Mouse (Mus musculus) Patski (cell line): ENCODE measurements at regions not wholly inside any gene's neighbourhood (a gene's known extent, or its start where the extent isn't known, plus 50 kb on each side); places are given as distances from the start of the nearest gene placed in this dataset.

Experiments
- ATAC-seq: fragments of 100-300 bp; one replicate; pipeline ENCODE4 v1.8.0; 2021
- CTCF ChIA-PET: fragments of 350-600 bp; sonication (Branson Sonifier 250); formaldehyde crosslinking; loops from one replicate; lab custom pipeline; 2022; ENCODE audit warnings: inconsistent platforms; lab: Charles Lee
- POLR2A ChIA-PET: fragments of 350-600 bp; sonication (Branson Sonifier 250); formaldehyde crosslinking; loops from one replicate; lab custom pipeline; 2022; ENCODE audit warnings: antibody characterized with exemption, inconsistent platforms; lab: Charles Lee
- DNase-seq: peaks from one replicate; pipeline ENCODE4 v3.0.0-alpha.2; 2011; ENCODE audit warnings: low read depth, low spot score
- H3K27me3 ChIP-seq: fragments of 371-371 bp; one replicate; pipeline ENCODE4 v1.5.1; 2021
- CTCF ChIP-seq: fragments of 100-300 bp; IDR thresholded peaks from one replicate; pipeline ENCODE4 v1.5.1; 2021
- in situ Hi-C: fragments of 300-500 bp; cut with MboI; formaldehyde crosslinking; loops from 3 replicates; pipeline ENCODE4 v1.11.1; 2018; ENCODE audit warnings: low pct_unique_long_range_greater_than_20kb, mixed read lengths

- ATAC-seq (no peak), DNase-seq (no peak)
- CTCF ChIA-PET: no interaction called here
- in situ Hi-C loops: loop anchor here (5.0 kb wide), 1 partner anchor 48 kb away; no protein-coding TSS in a partner anchor
- POLR2A ChIA-PET: no interaction called here
- TF ChIP-seq CTCF: peak; percentile 44
- H3K27me3 ChIP-seq: no peaks in the 10 kb centered on the region
Measured at GRCm38 (mm10) chrX:77980676-77981075, 55.8 kb upstream of the 5430402E10Rik start.
